Mouse (Mus musculus) CH12.LX (cell line): Measurements from ENCODE around the gene Tiam1.

Experiments
- CTCF ChIP-seq, 2 experiments: IDR thresholded peaks in 1 of 2; conservative IDR thresholded peaks in 1 of 2; 2 replicates each; pipeline ENCODE4 v1.5.1; 2011 to 2012; ENCODE audit warnings: low read depth in 2 of 2, low read length in 2 of 2, improper control_type of control experiment in 1 of 2, inconsistent platforms in 1 of 2, mild to moderate bottlenecking in 1 of 2, moderate library complexity in 1 of 2
- KAT2A ChIP-seq: IDR thresholded peaks from 2 replicates; pipeline ENCODE4 v1.6.1; 2012; ENCODE audit warnings: low read length, improper control_type of control experiment, inconsistent platforms; ENCODE audit not compliant: insufficient replicate concordance
- NRF1 ChIP-seq: IDR thresholded peaks from 2 replicates; pipeline ENCODE4 v1.6.1; 2014; ENCODE audit warnings: low read depth, mild to moderate bottlenecking, inconsistent platforms, low read length, improper control_type of control experiment, moderate library complexity

- TF ChIP-seq NRF1 (no peak), CTCF (conservative IDR thresholded peaks at IDR 0.05 in 1 of 2, IDR thresholded peaks at IDR 0.05 in 1 of 2; ENCODE audit: low read depth in 2 of 2, low read length in 2 of 2) (no peak), KAT2A (no peak)
Observed at GRCm38 (mm10) chr16:90025526-90026172, 117.9 kb downstream of the Tiam1 start.
